Mouse (Mus musculus) MEL (cell line): ENCODE measurements around the gene Metrnl. TPM values are rescaled to one million over a fixed set of nuclear protein-coding genes. Genes with fewer than 3 reads are reported as not detected.

Source experiments
- DNase-seq: peaks from one replicate; pipeline ENCODE4 v3.0.0; 2011; ENCODE audit warnings: low read depth, low spot score
- H3K27ac ChIP-seq: 2 replicates; pipeline ENCODE4 v1.5.1; 2012; ENCODE audit warnings: low read depth, mild to moderate bottlenecking, control low read depth, low read length, moderate library complexity; ENCODE audit not compliant: control insufficient read depth
- H3K27me3 ChIP-seq, 2 experiments: fragments of 150-350 bp in 1 of 2; sonication (generic) in 1 of 2; 2 replicates each; pipeline ENCODE4 v1.6.1; 2012; ENCODE audit warnings: low read length in 2 of 2, mild to moderate bottlenecking in 2 of 2, improper control_type of control experiment in 1 of 2, moderate library complexity in 1 of 2; ENCODE audit not compliant: insufficient read depth in 2 of 2, control insufficient read depth in 1 of 2
- H3K36me3 ChIP-seq, 2 experiments: 2 replicates each; pipeline ENCODE4 v1.6.1; 2012 to 2014; ENCODE audit warnings: low read length in 2 of 2, improper control_type of control experiment in 1 of 2, inconsistent platforms in 1 of 2, mild to moderate bottlenecking in 1 of 2; ENCODE audit not compliant: insufficient read depth in 2 of 2, control insufficient read depth in 1 of 2
- H3K4me1 ChIP-seq, 2 experiments: fragments of 150-350 bp in 1 of 2; sonication (generic) in 1 of 2; 2 replicates each; pipeline ENCODE4 v1.6.1; 2012; ENCODE audit warnings: low read length in 2 of 2, improper control_type of control experiment in 1 of 2, mild to moderate bottlenecking in 1 of 2; ENCODE audit not compliant: insufficient read depth in 2 of 2, control insufficient read depth in 1 of 2
- H3K4me3 ChIP-seq, 2 experiments: fragments of 150-350 bp in 1 of 2; sonication (generic) in 1 of 2; 2 replicates each; pipeline ENCODE4 v1.5.1; 2012; ENCODE audit warnings: low read depth in 2 of 2, low read length in 2 of 2, mild to moderate bottlenecking in 2 of 2, moderate library complexity in 2 of 2, control low read depth in 1 of 2, improper control_type of control experiment in 1 of 2; ENCODE audit not compliant: control insufficient read depth in 1 of 2, insufficient read depth in 1 of 2
- H3K79me2 ChIP-seq: 2 replicates; pipeline ENCODE4 v1.6.1; 2012; ENCODE audit warnings: mild to moderate bottlenecking, low read length, moderate library complexity; ENCODE audit not compliant: control insufficient read depth, poor library complexity, insufficient read depth
- H3K9ac ChIP-seq: 2 replicates; pipeline ENCODE4 v1.6.1; 2012; ENCODE audit warnings: low read depth, mild to moderate bottlenecking, control low read depth, low read length, moderate library complexity; ENCODE audit not compliant: control insufficient read depth, poor library complexity, severe bottlenecking
- H3K9me3 ChIP-seq: fragments of 150-350 bp; sonication (generic); replicated peaks from 2 replicates; pipeline ENCODE4 v1.6.1; 2012; ENCODE audit warnings: mild to moderate bottlenecking, low read length, improper control_type of control experiment, moderate library complexity; ENCODE audit not compliant: insufficient read depth
- BHLHE40 ChIP-seq: IDR thresholded peaks from 2 replicates; pipeline ENCODE4 v1.6.1; 2012; ENCODE audit warnings: low read depth, mild to moderate bottlenecking, inconsistent platforms, low read length, improper control_type of control experiment, borderline replicate concordance
- CHD1 ChIP-seq: IDR thresholded peaks from 2 replicates; pipeline ENCODE4 v1.6.1; 2012; ENCODE audit warnings: low read depth, mild to moderate bottlenecking, inconsistent platforms, low read length, improper control_type of control experiment
- CTCF ChIP-seq, 3 experiments: IDR thresholded peaks in 2 of 3; conservative IDR thresholded peaks in 1 of 3; 2 replicates each; pipeline ENCODE4 v1.5.1; 2011 to 2012; ENCODE audit warnings: low read length in 3 of 3, low read depth in 2 of 3, mild to moderate bottlenecking in 2 of 3, improper control_type of control experiment in 1 of 3, inconsistent platforms in 1 of 3, mixed read lengths in 1 of 3, moderate library complexity in 1 of 3; ENCODE audit not compliant: control insufficient read depth in 1 of 3, insufficient read depth in 1 of 3, poor library complexity in 1 of 3, severe bottlenecking in 1 of 3
- E2F4 ChIP-seq: IDR thresholded peaks from 2 replicates; pipeline ENCODE4 v1.6.1; 2011; ENCODE audit warnings: low read depth, low read length, improper control_type of control experiment, borderline replicate concordance
- ELF1 ChIP-seq: IDR thresholded peaks from 2 replicates; pipeline ENCODE4 v1.6.1; 2014; ENCODE audit warnings: low read depth, mild to moderate bottlenecking, inconsistent platforms, low read length, improper control_type of control experiment, moderate library complexity
- ETS1 ChIP-seq: IDR thresholded peaks from 2 replicates; pipeline ENCODE4 v1.6.1; 2012; ENCODE audit warnings: low read depth, mild to moderate bottlenecking, inconsistent platforms, low read length, improper control_type of control experiment, moderate library complexity
- GATA1 ChIP-seq: IDR thresholded peaks from 2 replicates; pipeline ENCODE4 v1.6.1; 2011; ENCODE audit warnings: low read depth, low read length, improper control_type of control experiment
- HCFC1 ChIP-seq: IDR thresholded peaks from 2 replicates; pipeline ENCODE4 v1.6.1; 2012; ENCODE audit warnings: low read depth, mild to moderate bottlenecking, inconsistent platforms, low read length, improper control_type of control experiment, moderate library complexity
- JUND ChIP-seq: IDR thresholded peaks from 2 replicates; pipeline ENCODE4 v1.6.1; 2011; ENCODE audit warnings: low read depth, mild to moderate bottlenecking, improper control_type of control experiment, low read length
- KAT2A ChIP-seq: conservative IDR thresholded peaks from 2 replicates; pipeline ENCODE4 v1.6.1; 2012; ENCODE audit warnings: low read depth, low read length, improper control_type of control experiment, inconsistent platforms
- MAFK ChIP-seq: IDR thresholded peaks from 2 replicates; pipeline ENCODE4 v1.6.1; 2011; ENCODE audit warnings: low read depth, mild to moderate bottlenecking, low read length, improper control_type of control experiment, borderline replicate concordance
- MAZ ChIP-seq: IDR thresholded peaks from 2 replicates; pipeline ENCODE4 v1.6.1; 2012; ENCODE audit warnings: low read depth, mild to moderate bottlenecking, inconsistent platforms, low read length, improper control_type of control experiment
- MEF2A ChIP-seq: IDR thresholded peaks from 2 replicates; pipeline ENCODE4 v1.6.1; 2014; ENCODE audit warnings: low read depth, mild to moderate bottlenecking, inconsistent platforms, low read length, improper control_type of control experiment; ENCODE audit not compliant: poor library complexity, insufficient replicate concordance, severe bottlenecking; ENCODE audit errors: extremely low read depth
- MXI1 ChIP-seq: IDR thresholded peaks from 2 replicates; pipeline ENCODE4 v1.6.1; 2011; ENCODE audit warnings: mild to moderate bottlenecking, low read depth, low read length, improper control_type of control experiment
- MYB ChIP-seq: IDR thresholded peaks from 2 replicates; pipeline ENCODE4 v1.6.1; 2011; ENCODE audit warnings: mild to moderate bottlenecking, low read depth, low read length, improper control_type of control experiment
- NELFE ChIP-seq: IDR thresholded peaks from 2 replicates; pipeline ENCODE4 v1.6.1; 2011; ENCODE audit warnings: low read depth, low read length, improper control_type of control experiment
- NRF1 ChIP-seq: IDR thresholded peaks from 2 replicates; pipeline ENCODE4 v1.6.1; 2014; ENCODE audit warnings: low read depth, mild to moderate bottlenecking, inconsistent platforms, low read length, improper control_type of control experiment, moderate library complexity; ENCODE audit not compliant: poor library complexity, insufficient read depth, severe bottlenecking
- POLR2A ChIP-seq, 2 experiments: IDR thresholded peaks; 2 replicates each; pipeline ENCODE4 v1.6.1; 2011 to 2012; ENCODE audit warnings: low read length in 2 of 2, mild to moderate bottlenecking in 2 of 2, control low read depth in 1 of 2, improper control_type of control experiment in 1 of 2, low read depth in 1 of 2, moderate library complexity in 1 of 2; ENCODE audit not compliant: control insufficient read depth in 1 of 2, insufficient read depth in 1 of 2, poor library complexity in 1 of 2
- POLR2AphosphoS5 ChIP-seq: IDR thresholded peaks from 2 replicates; pipeline ENCODE4 v1.6.1; 2012; ENCODE audit warnings: low read depth, borderline replicate concordance, mild to moderate bottlenecking, inconsistent platforms, low read length, moderate library complexity, mixed read lengths
- RAD21 ChIP-seq: IDR thresholded peaks from 2 replicates; pipeline ENCODE4 v1.6.1; 2011; ENCODE audit warnings: mild to moderate bottlenecking, low read depth, low read length, improper control_type of control experiment
- SMC3 ChIP-seq: IDR thresholded peaks from 2 replicates; pipeline ENCODE4 v1.6.1; 2011; ENCODE audit warnings: low read depth, low read length, improper control_type of control experiment
- TAL1 ChIP-seq: IDR thresholded peaks from 2 replicates; pipeline ENCODE4 v1.6.1; 2012; ENCODE audit warnings: mild to moderate bottlenecking, inconsistent platforms, low read length, moderate library complexity, mixed read lengths
- TBP ChIP-seq: IDR thresholded peaks from 2 replicates; pipeline ENCODE4 v1.8.0; 2011; ENCODE audit warnings: low read depth, low read length, improper control_type of control experiment
- TCF12 ChIP-seq: IDR thresholded peaks from 2 replicates; pipeline ENCODE4 v1.6.1; 2014; ENCODE audit warnings: low read depth, mild to moderate bottlenecking, inconsistent platforms, low read length, improper control_type of control experiment, moderate library complexity
- USF1 ChIP-seq: IDR thresholded peaks from 2 replicates; pipeline ENCODE4 v1.6.1; 2014; ENCODE audit warnings: low read depth, mild to moderate bottlenecking, inconsistent platforms, low read length, improper control_type of control experiment, moderate library complexity
- USF2 ChIP-seq, 2 experiments: IDR thresholded peaks; 2 replicates each; pipeline ENCODE4 v1.6.1; 2011 to 2012; ENCODE audit warnings: improper control_type of control experiment in 2 of 2, low read length in 2 of 2, borderline replicate concordance in 1 of 2, inconsistent platforms in 1 of 2, low read depth in 1 of 2, mild to moderate bottlenecking in 1 of 2; ENCODE audit not compliant: insufficient read depth in 1 of 2
- ZC3H11A ChIP-seq: IDR thresholded peaks from 2 replicates; pipeline ENCODE4 v1.6.1; 2012; ENCODE audit warnings: low read depth, mild to moderate bottlenecking, inconsistent platforms, low read length, improper control_type of control experiment
- ZKSCAN1 ChIP-seq: IDR thresholded peaks from 2 replicates; pipeline ENCODE4 v1.6.1; 2012; ENCODE audit warnings: low read depth, mild to moderate bottlenecking, inconsistent platforms, low read length, improper control_type of control experiment, moderate library complexity
- ZMIZ1 ChIP-seq: IDR thresholded peaks from 2 replicates; pipeline ENCODE4 v1.6.1; 2012; ENCODE audit warnings: low read depth, mild to moderate bottlenecking, inconsistent platforms, low read length, improper control_type of control experiment, moderate library complexity
- ZNF384 ChIP-seq: IDR thresholded peaks from 2 replicates; pipeline ENCODE4 v1.6.1; 2012; ENCODE audit warnings: low read depth, mild to moderate bottlenecking, inconsistent platforms, low read length, improper control_type of control experiment
- polyA plus RNA-seq, 2 experiments: library from polyadenylated mRNA; stranded (reverse) in 1 of 2; unstranded in 1 of 2; fragments of >175 nt in 1 of 2; fragments of >200 nt in 1 of 2; gene quantifications; 2 replicates each; pipeline versions ENCODE4 v1.2.1 to v1.2.4; 2012; ENCODE audit warnings: low replicate concordance in 2 of 2, low read depth in 1 of 2; ENCODE audit not compliant: insufficient read length in 2 of 2, insufficient read depth in 1 of 2, missing spikeins in 1 of 2
- total RNA-seq: library from RNA; depleted of rRNA; stranded (reverse); fragments of 300-350 nt; gene quantifications from 2 replicates; pipeline ENCODE4 v1.2.3, GENCODE M21; 2012

Metrnl gene
- total and polyA plus RNA-seq, 3 experiments, result 2.7 to 2.9 TPM; not detected in 1

- H3K4me3 ChIP-seq, result no peak overlapping the region
- H3K4me1 ChIP-seq, result no peaks in the 10 kb centered on the region
- H3K9me3 ChIP-seq, result no peaks in the 10 kb centered on the region
- H3K9ac ChIP-seq, result no peak overlapping the region
- no peak for DNase-seq
- no peak overlapping the region for H3K27ac ChIP-seq
- no peaks in the 10 kb centered on the region for H3K79me2 ChIP-seq
- no peak for TF ChIP-seq TCF12
- no peak for TF ChIP-seq JUND
- no peak for TF ChIP-seq ZMIZ1
- no peak for TF ChIP-seq SMC3
- no peak for TF ChIP-seq MAZ
- TF ChIP-seq TBP, result no peak
- TF ChIP-seq MAFK, result no peak
- no peak for TF ChIP-seq ELF1
- no peak for TF ChIP-seq ZC3H11A
- no peak for TF ChIP-seq KAT2A
- no peak for TF ChIP-seq ZNF384
- TF ChIP-seq RAD21, result no peak
- no peak for TF ChIP-seq MXI1
- TF ChIP-seq TAL1, result no peak
- no peak for TF ChIP-seq GATA1
- no peak for TF ChIP-seq BHLHE40
- TF ChIP-seq MYB, result no peak
- no peak for TF ChIP-seq NELFE
- TF ChIP-seq ETS1, result no peak
- no peak for TF ChIP-seq USF2 (IDR thresholded peaks at IDR 0.05; ENCODE audit: borderline replicate concordance in 1 of 2, insufficient read depth in 1 of 2, low read depth in 1 of 2, low read length in 2 of 2)
- TF ChIP-seq, all 39 proteins: peak for 0
- H3K36me3 ChIP-seq, result no peaks in the 10 kb centered on the region
- peaks cover 4 to 5% of the 10 kb centered on the region in 2 experiments for H3K27me3 ChIP-seq
Observed at GRCm38 (mm10) chr11:121688024-121688423, 13.3 kb upstream of the Metrnl start.

GRCm38 (mm10) chr11:121695304-121696064, 5.9 kb upstream of the Metrnl start:
- peak; percentile 54 for DNase-seq
- Histone ChIP-seq H3K79me2 (no peaks in the 10 kb centered on the region), H3K27ac (no peak overlapping the region), H3K9ac (no peak overlapping the region), H3K9me3 (no peaks in the 10 kb centered on the region), H3K4me3 (no peak overlapping the region), H3K36me3 (no peaks in the 10 kb centered on the region), H3K27me3 (peaks cover 0 to 5% of the 10 kb centered on the region in 2 experiments), H3K4me1 (no peaks in the 10 kb centered on the region)
- TF ChIP-seq RAD21, result no peak
- no peak for TF ChIP-seq MEF2A
- TF ChIP-seq USF1, result no peak
- TF ChIP-seq POLR2AphosphoS5, result no peak
- no peak for TF ChIP-seq CHD1
- no peak for TF ChIP-seq NELFE
- TF ChIP-seq BHLHE40, result no peak
- TF ChIP-seq TAL1, result no peak
- TF ChIP-seq NRF1, result no peak
- no peak for TF ChIP-seq JUND
- TF ChIP-seq ZMIZ1, result no peak
- peak in 1 of 2 experiments; percentile 39; a peak in 1 of 4 replicates for TF ChIP-seq POLR2A (IDR thresholded peaks at IDR 0.05; ENCODE audit: control insufficient read depth in 1 of 2, insufficient read depth in 1 of 2, low read depth in 1 of 2, low read length in 2 of 2, poor library complexity in 1 of 2)
- TF ChIP-seq CTCF (IDR thresholded peaks at IDR 0.05 in 2 of 3, conservative IDR thresholded peaks at IDR 0.05 in 1 of 3; ENCODE audit: control insufficient read depth in 1 of 3, insufficient read depth in 1 of 3, low read depth in 2 of 3, low read length in 3 of 3, poor library complexity in 1 of 3, severe bottlenecking in 1 of 3), result peak in 1 of 3 experiments; percentile 16; a peak in 2 of 6 replicates
- no peak for TF ChIP-seq ELF1
- TF ChIP-seq HCFC1, result no peak
- TF ChIP-seq ZKSCAN1, result no peak
- no peak for TF ChIP-seq KAT2A
- no peak for TF ChIP-seq E2F4
- TF ChIP-seq MAZ, result no peak
